Mouse (Mus musculus) monocyte, adult 2 months (primary cell): ENCODE results near the gene Slc51b.

ENCODE experiments used
- DNase-seq, 2 experiments: peaks; one replicate each; pipeline ENCODE4 v3.0.0; 2022; ENCODE audit warnings: low spot score in 2 of 2, low read depth in 1 of 2

Gene Slc51b

DNA sequence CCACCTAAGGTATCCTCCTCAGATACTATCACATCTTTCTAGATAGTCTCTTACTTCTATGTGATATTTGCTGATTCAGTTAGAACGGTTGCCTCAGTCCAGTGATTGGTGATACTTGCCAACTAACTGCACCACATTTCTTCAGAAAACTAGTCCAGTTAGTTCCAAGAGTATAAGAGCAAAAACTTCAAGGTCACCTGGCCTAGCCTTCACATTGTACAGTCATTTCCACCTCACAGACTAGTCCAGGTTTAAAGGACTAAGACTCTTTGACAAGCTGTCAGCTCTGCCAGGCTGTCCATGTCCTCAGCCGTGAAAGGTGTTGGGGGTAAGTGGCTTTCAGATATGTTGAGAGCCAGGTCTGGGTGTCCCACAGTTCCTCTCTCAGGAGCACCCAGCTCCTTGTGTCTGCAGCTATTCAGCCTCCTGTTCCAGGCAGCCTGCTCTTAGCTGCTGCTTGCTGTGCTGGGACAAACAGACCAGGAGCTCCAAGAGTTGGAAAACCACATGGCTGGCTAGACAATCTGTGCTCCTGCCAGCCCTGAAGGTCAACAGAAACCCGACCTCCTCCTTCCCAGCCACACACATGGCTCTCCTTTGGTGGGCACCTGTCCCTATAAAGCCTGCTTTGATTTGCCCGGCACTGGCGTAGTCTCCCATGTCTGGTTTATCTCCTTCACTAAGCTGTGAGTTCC is 48.1 kb downstream of the Slc51b start:
- no peak for DNase-seq

DNA sequence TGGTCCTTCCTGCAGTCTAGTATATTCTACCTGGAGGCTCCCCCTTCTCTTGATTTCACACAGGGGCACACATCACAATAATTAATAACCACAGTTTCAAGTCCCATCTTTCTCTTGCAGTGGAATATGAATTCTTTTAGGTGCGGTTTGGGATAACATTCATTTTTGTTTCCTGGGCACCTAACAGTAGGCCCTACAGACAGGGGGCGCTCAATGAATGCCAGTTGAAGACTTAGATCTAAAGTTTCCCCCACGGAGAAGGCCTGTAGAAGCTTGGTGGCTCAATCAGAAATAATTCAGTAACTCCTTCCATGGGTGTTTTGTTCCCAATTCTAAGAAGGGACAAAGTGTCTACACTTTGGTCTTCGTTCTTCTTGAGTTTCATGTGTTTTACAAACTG is 50.3 kb downstream of the Slc51b start:
- DNase-seq: no peak

DNA sequence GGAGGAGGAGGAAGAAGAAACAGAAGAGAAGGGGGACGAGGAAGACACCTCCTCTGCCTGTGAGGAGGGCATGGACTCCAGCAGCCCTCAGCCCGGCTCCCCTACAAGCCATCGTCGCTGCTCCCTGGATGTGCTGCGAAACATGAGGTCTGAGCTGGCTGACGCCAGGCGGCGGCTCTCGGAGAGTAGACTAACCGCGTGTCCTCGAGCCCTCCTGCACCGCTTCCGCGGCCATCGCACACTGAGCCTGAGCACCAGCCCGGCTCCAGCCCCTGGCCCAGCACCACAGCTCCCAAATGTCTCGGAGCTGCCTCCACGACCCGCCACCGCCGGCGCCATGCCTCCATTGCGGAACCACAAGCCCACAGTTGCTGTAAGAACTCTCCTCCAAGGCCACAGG is 51.0 kb downstream of the Slc51b start:
- DNase-seq: no peak

DNA sequence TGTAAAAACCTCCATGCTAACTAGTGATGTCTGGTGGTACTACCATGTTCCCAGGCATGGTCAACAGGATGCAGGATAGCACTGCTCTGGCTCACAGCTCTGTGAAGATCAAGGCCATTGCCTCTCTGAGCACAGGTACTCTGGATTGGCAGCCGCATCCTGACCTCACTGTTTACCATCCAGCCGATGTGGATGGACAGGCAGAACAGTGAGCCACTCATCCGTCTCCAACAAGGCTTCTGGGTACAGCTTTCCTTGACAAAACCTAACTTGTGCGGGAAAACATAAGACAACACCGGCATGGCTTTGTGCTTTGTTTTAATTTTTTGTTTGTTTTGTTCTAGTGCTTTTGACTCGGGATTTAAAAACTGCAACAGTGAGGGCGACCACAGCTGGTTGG is 57.0 kb downstream of the Slc51b start:
- no peak for DNase-seq

DNA sequence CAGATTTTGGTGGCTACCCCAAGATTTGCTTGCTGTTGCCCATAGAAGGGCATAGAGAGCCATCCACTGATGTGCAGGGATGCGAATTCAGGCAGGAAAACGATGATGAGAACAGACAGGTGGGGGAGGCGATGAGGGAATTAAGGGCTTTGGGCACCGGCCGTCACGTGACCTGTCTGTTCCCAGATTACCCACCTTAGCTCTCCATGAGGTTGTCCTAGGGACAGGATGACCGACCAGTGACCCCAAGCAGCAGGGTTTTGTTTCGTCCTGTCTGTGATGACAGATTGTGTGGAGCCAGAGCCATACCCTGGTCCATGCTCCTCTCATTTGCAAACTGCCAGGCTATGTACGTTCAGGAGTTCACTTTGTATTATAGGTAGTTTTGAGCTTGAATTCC is 59.1 kb downstream of the Slc51b start:
- DNase-seq: no peak
